Mouse (Mus musculus) lung, adult 18-20 months (tissue): ENCODE measurements around the gene Mturn.

ENCODE experiments used
- DNase-seq, 2 experiments: peaks; one replicate each; pipeline ENCODE4 v3.0.0; 2022; ENCODE audit warnings: mixed read lengths in 2 of 2

Mturn gene

DNA sequence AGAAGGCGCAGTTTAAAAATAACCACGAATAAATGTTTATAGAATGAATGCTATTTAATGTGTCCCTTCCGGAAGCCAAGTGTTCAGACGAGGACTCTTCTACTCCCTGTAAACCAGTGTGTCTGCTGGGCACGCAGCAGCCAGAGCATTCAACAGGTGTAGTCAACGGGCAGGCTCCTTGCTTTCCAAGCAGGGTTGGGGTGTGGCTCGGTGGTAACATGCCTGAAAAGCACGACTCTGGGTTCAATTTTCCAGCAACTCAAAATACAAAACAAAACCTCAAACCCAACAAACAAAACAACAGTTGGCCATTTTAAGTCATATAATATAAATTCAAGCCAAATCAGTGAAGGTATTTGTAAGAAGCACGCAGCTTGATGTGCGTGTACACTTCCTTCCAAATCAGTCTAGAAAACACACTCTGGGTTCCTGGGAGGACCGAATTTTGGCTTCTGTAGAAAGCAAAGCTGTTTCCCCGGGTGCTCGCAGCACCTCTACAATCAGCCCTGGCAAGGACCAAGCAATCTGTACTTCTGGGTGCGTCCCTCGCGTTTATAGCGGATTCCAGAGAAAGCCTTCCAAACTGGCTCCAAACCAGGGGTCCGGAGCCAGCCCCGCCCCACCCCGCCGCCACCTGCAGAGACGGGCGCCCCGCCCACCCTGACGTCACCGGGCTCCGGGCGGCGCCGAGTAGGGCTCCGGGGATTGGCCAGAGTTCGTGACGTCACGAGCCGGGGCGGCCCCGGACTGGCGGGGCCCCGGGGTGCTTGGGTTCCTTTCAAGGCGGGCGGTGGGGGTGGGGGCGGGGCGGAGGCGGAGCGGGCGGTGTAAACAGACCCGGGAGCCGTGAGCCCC lies at the start of gene Mturn:
Gene Mturn, plus strand, starts transcription at position 734 of the 855 bp plus-strand sequence.
- DNase-seq = peak; percentile 98 to 99

GRCm38 (mm10) chr6:54639877-54640276 lies 41.5 kb upstream of the Mturn start:
- no peak for DNase-seq

DNA sequence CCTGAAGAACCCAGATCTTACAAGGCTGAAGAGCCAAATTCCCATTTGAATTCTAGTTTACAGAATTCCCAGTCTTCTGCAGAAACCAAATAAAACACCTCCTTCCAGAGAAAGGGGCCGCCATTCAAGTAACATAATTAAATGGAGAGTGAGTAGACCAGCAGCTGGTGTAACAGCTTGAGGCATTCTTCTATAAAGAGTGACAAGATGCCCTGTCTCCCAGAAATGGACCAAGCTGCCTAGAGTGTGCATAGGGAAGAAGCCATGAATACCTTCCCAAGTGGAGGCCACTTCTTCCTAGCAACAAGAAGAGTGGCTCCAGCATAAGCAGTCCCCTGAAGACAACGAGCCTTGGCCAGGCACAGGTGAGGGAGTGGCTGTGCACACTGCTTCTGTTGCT lies 39.5 kb upstream of the Mturn start:
- DNase-seq = no peak

- DNase-seq = no peak
Observed at GRCm38 (mm10) chr6:54643181-54643580, 38.2 kb upstream of the Mturn start.

DNA sequence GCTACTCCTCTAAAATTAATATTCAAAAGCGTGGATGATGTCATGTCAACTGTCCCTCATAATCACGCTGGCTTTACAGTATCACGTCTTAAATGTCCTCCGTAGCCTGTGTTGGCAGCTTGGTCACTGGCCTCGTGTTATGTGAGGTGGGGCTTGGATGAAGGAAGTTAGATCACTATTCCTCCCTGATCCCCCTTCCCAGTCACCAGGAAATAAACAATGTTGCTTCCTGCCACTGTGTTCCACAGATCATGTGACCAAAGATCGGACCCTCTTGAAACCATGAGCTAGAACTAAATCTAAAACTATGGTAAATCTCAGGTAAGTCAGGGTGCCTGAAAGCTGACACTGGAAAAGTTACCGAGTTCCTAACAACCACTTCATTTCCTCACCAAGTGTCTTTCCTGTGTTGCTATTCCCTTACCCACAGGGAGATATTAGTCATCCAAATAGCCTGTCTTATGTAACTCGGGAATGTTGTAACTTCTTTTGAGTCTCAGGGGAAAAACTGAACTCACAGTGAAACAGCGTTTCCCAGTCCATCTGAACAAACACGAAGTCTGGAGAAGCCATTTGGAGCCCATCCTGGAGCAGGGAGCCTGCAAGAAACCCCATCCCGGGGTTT lies 25.8 kb upstream of the Mturn start:
- peak; percentile 4 to 6 for DNase-seq

DNA sequence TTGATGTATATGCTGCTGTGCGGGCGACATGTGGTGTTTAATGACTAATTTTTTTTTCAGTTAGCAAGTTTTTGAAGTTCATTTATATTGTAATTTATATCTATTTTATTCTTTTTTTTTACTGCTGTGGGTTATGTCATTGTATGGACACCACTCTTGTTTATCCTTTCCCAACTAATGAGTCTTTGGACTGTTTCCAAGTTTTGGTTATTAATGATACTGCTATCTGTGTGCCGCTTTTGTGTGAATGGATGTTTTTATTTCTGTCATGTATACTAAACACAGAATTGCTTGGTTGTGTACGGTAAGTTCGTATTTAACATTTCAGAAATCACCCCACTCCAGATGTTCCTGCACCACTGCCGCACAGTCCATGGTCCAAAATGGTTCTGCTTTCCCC lies 23.6 kb upstream of the Mturn start:
- DNase-seq = no peak

- no peak for DNase-seq
Observed at GRCm38 (mm10) chr6:54669868-54670267, 11.6 kb upstream of the Mturn start.

DNA sequence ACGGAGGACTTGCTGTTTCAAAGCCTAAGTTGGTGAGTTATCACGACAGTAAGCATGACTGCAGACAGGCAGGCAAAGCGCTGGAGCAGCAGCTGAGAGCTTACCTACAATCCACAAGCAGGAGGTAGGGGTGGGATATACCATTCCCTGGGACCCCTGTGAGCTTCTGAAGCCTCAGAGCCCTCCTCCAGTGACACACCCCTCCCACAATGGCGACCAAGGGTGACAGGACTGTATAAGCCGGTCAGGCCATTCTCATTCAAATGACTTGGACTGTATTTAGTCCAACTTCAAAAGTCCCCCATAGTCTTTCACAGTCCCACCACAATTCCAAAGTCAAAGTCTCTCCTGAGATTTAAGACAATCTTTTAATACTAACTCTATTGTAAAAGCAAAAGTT lies 8.5 kb upstream of the Mturn start:
- no peak for DNase-seq

GRCm38 (mm10) chr6:54679686-54680085 lies 1.7 kb upstream of the Mturn start:
- no peak for DNase-seq

DNA sequence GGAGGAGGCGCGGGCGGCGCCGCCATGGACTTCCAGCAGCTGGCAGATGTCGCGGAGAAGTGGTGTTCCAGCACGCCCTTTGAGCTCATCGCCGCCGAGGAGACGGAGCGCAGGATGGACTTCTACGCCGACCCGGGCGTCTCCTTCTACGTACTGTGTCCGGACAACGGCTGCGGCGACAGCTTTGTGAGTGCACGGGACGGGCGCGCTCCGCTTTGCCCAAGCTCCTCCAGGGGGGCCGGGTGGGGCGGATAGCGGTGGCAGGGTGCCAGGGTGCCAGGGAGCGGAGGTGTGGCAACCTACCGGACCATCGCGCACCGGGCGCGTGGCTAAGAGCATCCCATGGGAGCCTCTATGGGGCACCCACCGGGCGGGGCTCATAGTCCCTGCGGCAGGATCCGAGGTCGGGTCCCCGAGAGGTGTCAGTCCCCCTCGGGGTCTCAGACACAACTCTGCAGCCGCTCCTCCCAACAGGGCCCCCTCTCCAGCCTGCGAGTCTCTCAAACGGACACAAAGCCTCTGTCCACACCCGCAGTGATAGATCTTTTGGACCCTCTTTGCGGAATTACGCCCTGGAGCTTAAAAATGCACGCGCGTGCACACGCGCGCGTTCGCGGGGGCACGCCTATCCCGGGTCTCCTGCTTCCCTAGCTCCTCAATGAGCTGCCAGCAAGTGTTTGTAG lies 463 bp downstream of the Mturn start:
- DNase-seq = no peak

- DNase-seq = no peak
Observed at GRCm38 (mm10) chr6:54684085-54684484, 2.7 kb downstream of the Mturn start.

- DNase-seq = no peak
Observed at GRCm38 (mm10) chr6:54685103-54685502, 3.7 kb downstream of the Mturn start.

DNA sequence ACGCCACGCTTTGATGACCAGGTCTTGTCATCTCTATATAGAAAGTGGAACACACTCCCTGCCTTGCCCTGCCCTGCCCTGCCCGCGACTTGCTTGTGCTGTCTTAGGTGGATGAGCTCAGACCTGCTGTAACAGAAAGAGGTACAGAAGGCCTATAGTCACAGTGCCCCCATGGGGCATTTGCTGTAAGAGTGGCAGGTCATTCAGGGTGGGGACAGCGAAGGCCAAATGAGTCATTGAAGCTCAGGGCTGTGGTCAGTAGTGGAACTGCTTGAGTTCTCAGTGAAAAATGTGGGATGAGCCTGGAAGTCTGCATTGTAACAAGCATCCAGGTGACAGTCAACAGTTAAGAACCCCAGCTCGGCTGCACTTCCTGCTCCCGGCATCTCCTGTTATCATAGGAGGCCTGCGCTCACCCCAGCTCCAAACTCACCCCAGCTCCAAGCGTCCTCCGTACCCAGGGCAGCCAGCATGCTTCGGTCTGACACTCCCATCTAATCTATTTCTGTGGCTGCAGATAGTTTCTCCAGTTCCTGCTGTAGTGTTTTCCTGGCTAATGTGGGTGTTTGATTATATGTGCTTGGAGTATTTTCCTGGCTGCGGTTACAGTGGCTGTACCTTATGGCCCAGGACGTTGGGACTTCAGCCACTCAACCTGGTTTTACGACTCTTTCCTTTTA lies 4.4 kb downstream of the Mturn start:
- no peak for DNase-seq

DNA sequence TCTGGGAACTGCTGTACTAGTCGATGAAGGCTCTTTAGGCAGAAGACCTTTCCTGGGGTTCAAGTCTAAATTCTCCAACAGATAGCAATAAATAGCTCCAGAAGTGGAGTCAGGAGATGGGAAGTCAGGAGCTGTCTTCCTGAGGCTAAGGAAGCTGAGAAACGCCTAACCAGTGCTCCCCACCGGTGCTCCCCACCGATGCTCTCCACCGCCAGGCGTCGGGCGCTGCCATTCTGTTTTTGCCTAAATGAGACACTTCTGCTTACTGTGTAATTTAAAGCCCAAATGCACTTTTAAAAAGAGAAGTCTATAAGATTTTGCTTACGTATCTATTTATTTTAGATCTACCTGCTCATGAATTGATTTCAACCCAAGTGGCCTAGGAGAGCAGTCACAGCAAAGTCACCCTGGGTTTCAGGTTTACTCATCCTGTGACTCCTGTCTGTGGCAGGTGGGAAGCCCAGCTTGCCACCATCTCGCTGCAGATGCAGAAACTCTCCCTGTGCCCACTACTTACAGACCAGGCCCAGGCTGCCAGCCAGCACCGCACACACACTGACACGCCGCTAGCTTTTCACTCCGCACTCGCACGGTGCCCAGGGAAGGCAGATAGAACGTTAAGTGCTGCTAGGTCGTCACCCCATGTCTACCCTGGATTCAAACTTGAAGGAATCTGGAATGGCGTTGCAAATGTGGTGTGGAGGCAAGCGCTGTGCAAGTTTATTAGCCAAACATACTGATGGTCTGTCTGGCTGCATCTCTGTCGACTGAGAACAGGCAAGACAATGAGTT lies 5.7 kb downstream of the Mturn start:
- DNase-seq = no peak

DNA sequence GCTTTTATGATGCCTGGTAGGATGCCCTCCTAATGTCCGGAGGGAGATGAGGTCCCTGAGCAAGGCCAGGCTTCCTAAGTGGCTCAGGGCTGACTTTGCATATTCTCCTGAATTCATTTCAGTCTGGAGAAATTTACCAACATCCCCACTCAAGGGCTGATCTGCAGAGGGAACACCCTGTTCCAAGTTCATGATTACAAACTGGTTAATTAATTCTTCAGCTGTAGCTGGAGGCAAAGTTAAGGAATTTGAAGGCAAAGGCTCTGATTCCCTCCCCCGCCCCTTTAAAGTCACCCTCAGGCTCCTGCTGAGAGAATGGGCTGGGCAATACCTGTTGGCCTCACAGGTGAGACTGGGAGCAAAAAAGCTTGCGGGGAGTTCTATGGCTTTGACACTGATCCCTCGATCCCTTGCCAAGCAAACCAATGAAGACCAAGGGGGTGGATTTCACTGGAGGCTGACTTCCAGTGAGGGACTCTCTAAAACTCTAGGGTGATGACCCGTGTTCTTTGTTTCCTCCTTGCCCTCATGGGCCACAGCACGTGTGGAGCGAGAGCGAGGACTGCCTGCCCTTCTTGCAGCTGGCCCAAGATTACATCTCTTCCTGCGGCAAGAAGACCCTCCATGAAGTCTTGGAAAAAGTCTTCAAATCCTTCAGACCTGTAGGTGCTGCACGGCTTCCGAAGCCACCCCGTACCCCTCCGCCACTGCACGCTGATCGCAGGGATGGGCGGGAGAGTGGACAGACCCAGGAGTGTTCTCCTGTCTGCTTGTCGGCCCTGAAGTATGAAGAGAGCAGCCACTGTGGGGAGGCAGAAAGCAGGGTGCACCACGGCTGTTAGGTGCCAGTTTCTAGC lies 7.3 kb downstream of the Mturn start:
- no peak for DNase-seq

DNA sequence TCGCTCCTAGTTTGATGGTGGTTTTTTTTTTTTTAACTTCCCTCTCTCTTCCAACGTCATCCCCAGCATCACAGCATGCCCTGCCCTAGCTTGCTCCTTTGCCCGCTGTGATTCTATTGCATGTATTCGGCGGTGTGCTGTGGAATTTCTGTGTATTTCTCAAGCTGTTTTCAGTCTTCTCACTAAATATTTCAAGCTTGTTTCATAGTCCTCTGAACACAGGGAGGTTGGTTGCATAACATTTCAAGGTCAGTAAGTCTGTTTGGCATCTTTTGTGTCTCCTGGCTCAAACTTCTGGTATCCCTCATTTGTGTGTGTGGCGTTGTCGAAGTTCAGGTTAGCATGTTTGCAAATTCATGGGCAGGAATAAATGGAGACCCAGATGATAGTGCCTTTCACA lies 8.3 kb downstream of the Mturn start:
- no peak for DNase-seq

DNA sequence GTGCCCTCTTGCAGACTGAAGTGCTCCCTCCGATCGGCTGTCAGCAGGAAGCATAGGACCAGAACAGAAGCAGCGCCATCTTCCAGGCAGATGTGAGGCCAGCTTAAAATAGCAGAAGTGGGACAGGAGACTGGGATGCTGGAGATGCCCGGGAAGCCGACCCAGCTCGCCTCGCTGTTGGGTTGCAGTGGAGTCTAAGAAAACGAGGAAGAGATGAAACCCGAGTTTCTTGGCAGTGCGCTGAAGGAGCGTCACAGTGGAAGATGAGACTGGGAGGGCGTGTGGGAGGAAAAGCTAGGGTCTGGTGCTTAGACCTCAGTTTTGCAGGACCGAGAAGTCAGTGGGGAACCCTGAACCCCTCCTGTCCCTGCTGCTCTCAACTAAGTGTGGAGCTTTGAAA lies 9.4 kb downstream of the Mturn start:
- no peak for DNase-seq

DNA sequence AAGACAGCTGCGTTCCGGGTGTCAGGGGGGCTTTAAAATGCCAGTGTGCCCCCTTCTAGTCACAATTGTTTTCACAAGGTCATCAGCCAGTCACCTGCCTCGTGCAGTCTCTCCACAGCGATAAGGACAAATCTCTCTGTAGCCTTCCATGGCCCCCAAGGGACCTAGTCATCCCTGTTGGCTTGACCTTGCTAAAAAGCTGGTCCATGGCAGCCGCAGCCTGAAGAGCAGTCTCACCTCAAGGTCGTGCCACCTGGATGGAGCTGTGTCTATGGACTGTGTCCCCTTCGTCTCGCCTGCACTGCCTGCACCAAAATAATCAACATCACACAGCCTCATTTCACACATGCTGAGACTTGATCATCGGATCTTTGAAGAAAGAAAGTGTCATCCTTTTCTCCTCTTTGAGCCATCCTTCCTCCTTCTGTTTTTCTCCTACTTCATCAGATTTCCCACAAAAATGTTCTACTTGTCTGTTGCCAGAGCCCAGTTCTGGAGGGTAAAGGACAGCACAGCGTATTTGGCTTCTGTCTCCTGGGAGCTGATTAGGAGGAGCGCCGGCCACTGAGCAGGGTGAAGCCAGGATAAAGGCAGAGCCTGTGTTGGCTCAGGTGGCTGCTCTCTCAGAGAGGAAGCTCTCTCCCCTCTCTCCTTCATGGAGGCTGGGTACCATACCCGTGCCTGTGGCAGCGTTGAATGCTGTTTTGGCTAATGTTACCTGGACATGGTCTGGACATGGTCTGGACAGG lies 10.1 kb downstream of the Mturn start:
- DNase-seq = no peak

- DNase-seq = no peak
Observed at GRCm38 (mm10) chr6:54692201-54692600, 10.8 kb downstream of the Mturn start.

DNA sequence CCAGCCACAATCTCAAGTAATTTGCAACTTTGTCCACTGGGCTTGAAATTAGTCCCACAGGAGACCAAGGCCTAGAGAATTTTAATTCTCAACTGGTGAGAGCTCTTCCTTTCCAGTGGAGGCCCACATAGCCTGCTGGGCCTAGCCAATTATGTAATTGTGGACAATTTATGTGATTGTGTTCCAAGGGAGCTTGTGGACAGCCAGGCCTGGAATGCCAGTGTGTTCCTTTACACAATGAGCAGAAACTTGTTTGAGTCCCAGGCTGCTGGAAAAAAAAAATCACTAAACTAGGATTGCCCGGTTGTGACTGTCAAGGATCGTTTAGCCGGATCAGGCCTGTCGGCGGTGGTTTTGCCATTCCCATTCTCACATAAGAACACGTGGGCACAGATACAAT lies 11.9 kb downstream of the Mturn start:
- DNase-seq = no peak
